Mouse (Mus musculus) adrenal gland, postnatal 4 days (tissue): Measurements from ENCODE around the gene Retreg3. TPM values are rescaled to one million over a fixed set of nuclear protein-coding genes. Genes with fewer than 3 reads are reported as not detected.

Source experiments
- DNase-seq, 2 experiments: peaks; one replicate each; pipeline ENCODE4 v3.0.0; 2021 to 2022; ENCODE audit warnings: low spot score in 2 of 2, mixed read lengths in 2 of 2
- total RNA-seq, 2 experiments: library from RNA; stranded (reverse); gene quantifications; 2 replicates each; pipeline ENCODE4 v1.2.3; 2021

The Retreg3 gene
- total RNA-seq, 2 experiments from 2014 or later = 51.8 to 52.6 TPM

GRCm38 (mm10) chr11:101082208-101083082 is 37.2 kb downstream of the Retreg3 start, which contains the start of gene Coasy:
Gene Coasy (plus strand): TSS chr11:101082565.
- DNase-seq = peak in 1 of 2 experiments; percentile 69

- no peak for DNase-seq
Observed at GRCm38 (mm10) chr11:101081659-101082058, 38.0 kb downstream of the Retreg3 start.

- no peak for DNase-seq
Observed at GRCm38 (mm10) chr11:101080421-101080820, 39.3 kb downstream of the Retreg3 start.

- no peak for DNase-seq
Observed at GRCm38 (mm10) chr11:101079746-101080145, 39.9 kb downstream of the Retreg3 start.

- no peak for DNase-seq
Observed at GRCm38 (mm10) chr11:101078121-101078520, 41.6 kb downstream of the Retreg3 start, which contains the start of gene Hsd17b1. Gene Hsd17b1 (plus strand): TSS chr11:101078411.

GRCm38 (mm10) chr11:101071810-101072428 is 47.8 kb downstream of the Retreg3 start:
- DNase-seq = no peak

- no peak for DNase-seq
Observed at GRCm38 (mm10) chr11:101070987-101071386, 48.7 kb downstream of the Retreg3 start.

GRCm38 (mm10) chr11:101070189-101070527 is 49.5 kb downstream of the Retreg3 start:
- no peak for DNase-seq

- DNase-seq = peak; percentile 95 to 96
Observed at GRCm38 (mm10) chr11:101069391-101070188, 50.1 kb downstream of the Retreg3 start, which contains the start of gene Naglu. Gene Naglu (plus strand): TSS chr11:101070012.

- peak; percentile 75 to 77 for DNase-seq
Observed at GRCm38 (mm10) chr11:101066549-101067412, 52.9 kb downstream of the Retreg3 start.

- no peak for DNase-seq
Observed at GRCm38 (mm10) chr11:101065002-101065401, 54.7 kb downstream of the Retreg3 start.

GRCm38 (mm10) chr11:101064462-101064861 is 55.2 kb downstream of the Retreg3 start:
- DNase-seq = no peak

- peak in 1 of 2 experiments; percentile 56 for DNase-seq
Observed at GRCm38 (mm10) chr11:101063676-101064327, 55.9 kb downstream of the Retreg3 start.

- no peak for DNase-seq
Observed at GRCm38 (mm10) chr11:101062971-101063675, 56.6 kb downstream of the Retreg3 start.

- no peak for DNase-seq
Observed at GRCm38 (mm10) chr11:101062165-101062884, 57.4 kb downstream of the Retreg3 start.

- no peak for DNase-seq
Observed at GRCm38 (mm10) chr11:101061049-101061448, 58.6 kb downstream of the Retreg3 start.

GRCm38 (mm10) chr11:101060126-101060525 is 59.6 kb downstream of the Retreg3 start:
- DNase-seq = no peak

- DNase-seq = no peak
Observed at GRCm38 (mm10) chr11:101059473-101059872, 60.2 kb downstream of the Retreg3 start.

GRCm38 (mm10) chr11:101058726-101059125 is 61.0 kb downstream of the Retreg3 start:
- DNase-seq = no peak
